Mouse (Mus musculus) left cerebral cortex, adult 11 months (tissue): ENCODE measurements around the gene Tmem59l.
A peak's percentile ranks its signal among the peaks of the same experiment; 100 is the strongest.

Source experiments
- DNase-seq: peaks from one replicate; pipeline ENCODE4 v3.0.0; 2022; ENCODE audit warnings: low spot score

The Tmem59l gene

DNA sequence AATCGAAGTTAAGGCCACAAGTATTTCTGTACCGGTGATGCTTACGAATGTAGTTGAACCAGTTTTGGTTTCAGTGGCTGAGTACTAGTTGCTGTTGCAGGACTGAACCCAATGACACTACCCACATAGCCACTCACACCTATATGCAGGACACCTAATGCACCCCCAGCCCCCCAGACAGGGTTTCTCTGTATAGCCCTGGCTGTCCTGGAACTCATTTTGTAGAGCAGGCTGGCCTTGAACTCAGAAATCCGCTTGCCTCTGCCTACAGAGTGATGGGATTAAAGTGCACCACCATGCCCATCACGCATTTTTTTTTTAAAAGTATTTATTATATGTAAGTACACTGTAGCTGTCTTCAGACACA lies 19.9 kb upstream of the Tmem59l start:
- no peak for DNase-seq

DNA sequence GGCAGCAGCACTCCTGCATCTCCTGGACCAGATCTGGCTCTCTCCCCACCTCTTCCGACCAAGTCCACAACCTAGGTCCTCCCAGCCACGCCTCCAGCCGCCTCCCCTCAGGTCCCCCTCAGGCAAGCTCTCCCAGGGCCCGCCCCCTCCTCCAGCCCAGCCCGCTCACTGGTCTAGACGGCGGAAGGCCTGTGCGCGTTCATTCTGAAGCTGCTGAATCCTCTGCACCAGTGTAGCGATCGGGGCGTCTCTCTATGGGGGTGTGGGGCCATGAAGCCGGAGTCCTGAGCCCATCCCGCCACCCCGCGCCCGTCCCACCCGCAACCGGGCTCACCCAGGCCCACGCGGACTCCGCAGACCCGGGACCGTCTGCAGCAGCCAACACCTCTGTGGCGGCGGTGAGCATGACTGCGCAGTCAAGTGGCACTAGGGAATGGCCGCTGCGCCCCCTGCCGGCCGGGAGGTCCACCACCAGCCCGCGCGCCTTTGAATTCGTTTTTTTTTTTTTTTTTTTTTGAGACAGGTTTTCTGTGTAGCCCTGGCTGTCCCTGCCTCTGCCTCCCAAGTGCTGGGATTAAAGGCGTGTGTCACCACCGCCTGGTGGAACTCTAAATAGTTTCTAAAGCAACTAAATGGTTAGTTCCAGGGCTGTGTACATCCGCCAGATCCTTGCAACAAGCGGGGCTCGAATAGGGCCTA lies 19.3 kb upstream of the Tmem59l start, which contains the start of gene Rex1bd:
Rex1bd (minus strand) TSS at position 425 of the 699 bp plus-strand sequence.
- peak; percentile 87 for DNase-seq

DNA sequence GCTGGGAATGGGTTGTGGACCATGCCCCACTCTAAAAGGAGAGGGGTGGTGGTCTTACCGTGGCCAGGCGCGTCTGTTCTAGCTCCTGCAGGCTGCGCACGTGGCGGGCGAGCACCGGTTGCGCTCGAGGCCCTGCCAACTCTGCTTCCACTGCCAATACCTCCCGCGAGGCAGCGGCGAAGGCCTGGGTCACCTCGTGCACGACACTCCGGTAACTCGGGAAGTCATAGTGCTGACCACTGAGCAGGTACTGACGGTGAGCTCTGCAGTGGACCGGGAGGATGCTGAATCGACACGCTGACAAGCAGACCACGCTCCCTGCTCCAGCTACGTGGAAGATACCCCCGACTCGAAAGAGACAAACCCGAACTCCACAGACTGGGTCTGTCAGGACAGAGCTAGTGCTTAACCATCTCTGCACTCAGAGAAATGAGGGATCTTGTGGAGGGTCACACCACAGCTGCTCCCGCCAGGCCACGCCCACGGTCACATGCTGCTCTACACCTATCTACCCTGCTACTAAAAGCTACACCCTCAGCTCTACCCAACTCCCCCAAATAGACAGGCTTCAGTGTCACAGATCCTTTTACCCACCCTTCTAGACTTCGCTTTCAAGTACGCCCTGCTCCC lies 18.7 kb upstream of the Tmem59l start:
- no peak for DNase-seq

DNA sequence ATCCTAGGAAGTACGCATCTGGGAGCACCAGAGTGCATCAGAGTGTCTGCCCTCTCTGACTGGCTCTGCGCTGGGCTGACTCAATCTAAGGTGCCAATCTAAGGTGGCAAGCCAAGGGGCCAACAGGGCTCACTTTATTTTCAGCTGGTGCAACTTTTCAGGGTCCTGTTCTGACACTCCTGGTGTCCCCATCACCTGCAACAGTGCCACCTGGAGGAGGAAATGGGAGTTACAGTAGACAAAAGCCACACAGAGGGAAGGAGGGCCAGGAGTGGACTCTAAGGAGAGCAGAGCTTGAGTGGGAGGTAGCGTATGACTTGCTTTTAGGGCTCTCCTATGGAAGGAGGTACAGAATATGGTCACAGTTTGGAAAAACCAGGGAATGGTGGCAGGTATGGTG lies 17.7 kb upstream of the Tmem59l start:
- no peak for DNase-seq

DNA sequence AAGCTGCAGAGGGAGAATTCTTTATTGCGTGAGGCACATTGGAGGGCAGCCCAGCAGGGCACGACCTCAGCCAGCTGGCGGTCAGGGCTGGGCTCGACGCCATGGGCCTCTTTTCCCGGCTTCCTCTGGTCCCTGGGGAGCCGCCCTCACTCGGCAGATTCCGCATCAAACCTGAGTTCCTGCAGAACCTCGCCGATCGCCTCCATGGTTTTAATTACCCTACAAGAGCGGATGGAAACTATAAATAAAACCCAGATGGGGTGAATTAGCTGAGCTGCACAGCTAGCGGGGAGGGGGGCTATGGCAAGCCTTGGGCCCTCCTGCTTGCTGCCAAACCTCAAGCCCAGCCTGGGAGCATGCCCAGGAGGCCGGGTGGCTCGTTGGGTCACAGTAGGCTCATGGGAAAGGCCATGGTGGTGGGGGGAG lies 17.1 kb upstream of the Tmem59l start:
- no peak for DNase-seq

DNA sequence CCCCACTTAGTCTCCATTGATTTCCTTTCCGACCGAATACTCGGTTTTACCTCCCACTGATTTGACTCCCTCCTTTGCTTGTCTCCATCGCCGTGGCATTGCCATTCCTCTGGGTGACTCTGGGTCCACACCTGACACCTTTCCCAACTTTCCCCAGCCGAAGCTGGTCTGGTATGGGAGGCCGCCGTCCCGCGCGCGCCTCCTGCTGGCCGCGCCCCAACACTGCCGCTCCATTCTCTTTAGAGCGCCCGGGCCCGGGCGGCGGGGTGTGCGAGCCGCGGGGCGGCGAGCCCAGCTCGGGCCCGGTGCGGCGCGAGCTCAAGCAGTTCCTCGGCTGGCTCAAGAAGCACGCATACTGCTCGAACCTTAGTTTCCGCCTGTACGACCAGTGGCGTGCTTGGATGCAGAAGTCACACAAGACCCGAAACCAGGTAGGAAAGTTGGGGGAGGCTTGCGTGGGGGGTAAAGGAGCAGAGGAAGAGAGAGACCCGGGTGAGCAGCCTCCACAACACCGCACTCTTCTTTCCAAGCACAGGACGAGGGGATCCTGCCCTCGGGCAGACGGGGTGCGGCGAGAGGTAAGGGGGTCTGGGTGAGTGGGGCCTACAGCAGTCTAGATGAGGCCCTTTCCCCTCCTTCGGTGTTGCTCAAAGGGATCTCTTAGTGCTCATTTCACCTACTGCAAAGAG lies 16.0 kb upstream of the Tmem59l start:
- no peak for DNase-seq

DNA sequence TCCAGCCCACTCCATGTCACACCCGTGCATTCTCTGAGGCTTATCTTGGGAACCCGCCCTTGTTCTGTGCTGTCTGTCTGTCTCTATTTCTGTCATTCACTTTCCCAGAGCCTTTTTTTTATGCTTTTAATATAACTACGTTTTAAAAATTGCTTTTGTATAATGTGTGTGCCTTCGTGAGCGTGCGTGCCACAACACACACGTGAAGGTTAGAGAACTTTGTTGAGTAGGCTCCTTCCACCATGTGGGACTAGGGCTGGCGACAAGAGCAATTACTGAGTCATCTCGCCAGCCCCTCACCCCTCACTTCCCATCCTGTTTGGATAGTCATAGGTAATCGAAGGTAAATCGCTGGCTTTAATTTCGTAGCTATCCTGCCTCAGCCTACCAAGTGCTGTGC lies 15.4 kb upstream of the Tmem59l start:
- no peak for DNase-seq

DNA sequence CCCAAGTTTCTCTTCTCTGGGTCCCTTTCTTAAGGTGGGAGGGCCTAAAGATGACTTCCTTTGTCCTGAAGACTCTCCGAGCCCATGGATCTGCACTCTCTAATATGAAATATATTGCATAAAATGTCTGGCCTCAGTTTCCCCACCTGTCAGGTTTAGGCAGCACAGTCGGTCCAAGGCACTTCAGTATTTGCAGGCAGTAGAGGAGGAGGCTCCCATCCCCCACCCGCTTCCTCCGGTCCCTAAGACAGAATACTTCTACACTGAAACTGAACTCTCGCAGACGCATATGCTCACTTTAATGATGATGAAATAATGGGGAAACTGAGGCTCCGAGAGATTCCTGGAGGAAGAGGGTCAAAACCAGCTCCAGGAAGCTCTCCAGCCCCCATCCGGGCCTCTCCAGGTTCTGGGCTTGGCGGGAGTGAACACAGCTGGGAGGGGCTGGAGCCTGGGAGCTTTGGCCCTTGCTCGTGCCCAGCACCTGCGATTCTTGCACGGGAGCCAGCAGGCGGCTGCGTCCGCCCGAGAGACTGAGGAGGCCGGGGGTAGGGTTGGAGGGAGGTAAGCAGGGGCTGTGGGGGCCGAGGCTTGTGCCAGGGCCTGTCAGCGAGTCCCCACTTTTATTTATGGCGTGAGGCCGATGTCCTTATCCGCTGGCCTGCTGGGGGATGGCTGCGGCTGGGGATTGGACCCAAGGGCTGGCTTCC lies 14.8 kb upstream of the Tmem59l start:
- DNase-seq, result no peak

DNA sequence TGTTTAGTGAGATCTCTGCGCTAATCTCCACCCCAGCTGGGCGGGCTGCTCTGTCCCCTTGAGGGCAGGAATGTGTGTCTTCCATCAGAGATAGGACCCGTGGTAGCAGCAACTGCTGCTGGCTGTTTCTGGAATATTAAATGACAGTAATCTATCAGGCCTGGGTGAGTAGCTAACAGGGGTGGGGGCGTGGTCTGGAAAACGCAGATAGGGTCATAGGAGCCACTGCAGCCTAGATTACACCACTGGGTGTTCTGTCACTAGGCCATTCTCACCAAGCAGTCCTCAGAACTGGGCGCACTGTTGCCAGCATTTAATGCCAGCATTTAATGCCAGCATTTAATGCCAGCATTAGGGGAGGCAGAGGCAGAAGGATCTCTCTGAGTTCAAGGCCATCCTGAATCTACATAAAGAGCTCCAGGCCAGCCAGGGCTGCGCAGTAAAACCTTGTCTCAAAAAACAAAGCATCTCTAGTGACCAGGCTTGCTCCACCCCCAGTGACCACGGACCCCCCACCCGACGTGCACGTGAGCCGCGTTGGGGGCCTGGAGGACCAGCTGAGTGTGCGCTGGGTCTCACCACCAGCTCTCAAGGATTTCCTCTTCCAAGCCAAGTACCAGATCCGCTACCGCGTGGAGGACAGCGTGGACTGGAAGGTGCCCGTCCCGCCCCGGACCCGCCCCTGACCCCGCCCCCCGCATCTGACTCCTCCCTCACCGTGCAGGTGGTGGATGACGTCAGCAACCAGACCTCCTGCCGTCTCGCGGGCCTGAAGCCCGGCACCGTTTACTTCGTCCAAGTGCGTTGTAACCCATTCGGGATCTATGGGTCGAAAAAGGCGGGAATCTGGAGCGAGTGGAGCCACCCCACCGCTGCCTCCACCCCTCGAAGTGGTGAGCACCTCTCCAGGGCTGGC lies 13.5 kb upstream of the Tmem59l start:
- DNase-seq, result no peak

DNA sequence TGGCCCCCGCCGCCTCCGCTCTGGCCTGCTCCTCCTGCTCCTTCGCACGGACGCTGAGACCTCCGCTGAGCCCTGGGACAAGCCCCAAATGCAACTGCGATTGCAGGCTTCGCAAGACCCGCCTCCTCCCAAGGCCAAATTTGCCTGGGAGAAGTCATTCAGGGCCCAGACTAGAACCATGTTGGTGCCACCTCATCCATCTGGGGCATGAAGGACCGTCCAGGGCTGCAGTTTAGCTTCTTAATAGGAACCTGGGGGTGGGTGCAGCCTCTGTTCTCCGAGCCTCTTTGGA lies 8.6 kb upstream of the Tmem59l start:
- DNase-seq, result no peak

DNA sequence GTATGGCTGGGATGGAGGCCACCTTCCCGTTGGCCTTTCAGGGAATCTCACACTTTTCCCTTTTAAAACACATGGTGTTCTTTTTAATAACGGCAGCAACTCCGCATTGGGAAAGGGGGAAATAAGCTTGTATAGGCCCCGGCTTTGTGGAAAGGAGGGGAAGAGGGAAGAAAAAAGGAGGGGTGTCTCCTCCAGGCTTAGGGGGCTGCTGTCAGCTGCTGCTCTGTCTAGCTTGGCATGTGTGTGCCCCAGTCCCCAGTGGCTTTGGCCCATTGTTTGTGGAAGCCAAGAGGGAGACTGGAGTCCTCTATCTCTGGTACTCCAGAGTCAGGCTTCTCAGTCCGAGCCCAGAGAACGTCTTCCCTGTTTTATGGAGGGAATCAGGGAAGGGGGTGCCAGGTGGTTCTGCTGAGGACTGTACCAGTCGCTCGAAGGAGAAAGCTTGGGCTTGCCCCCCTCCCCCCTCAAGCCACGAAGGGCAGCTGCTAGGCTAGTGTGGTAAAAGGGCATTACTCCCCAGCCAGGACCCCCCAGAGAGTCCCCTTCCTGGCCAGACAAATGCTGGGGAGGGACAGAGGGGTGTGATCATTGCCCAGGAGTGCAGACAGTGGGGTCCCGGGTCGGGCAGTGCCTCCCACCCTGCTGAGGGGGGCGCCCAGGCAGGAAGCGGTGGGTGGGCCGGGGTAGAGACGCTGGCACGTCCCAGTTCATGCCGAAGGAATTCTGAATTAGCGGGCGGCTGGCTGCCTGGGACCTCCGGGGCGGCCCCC lies 8.0 kb upstream of the Tmem59l start:
- no peak for DNase-seq

DNA sequence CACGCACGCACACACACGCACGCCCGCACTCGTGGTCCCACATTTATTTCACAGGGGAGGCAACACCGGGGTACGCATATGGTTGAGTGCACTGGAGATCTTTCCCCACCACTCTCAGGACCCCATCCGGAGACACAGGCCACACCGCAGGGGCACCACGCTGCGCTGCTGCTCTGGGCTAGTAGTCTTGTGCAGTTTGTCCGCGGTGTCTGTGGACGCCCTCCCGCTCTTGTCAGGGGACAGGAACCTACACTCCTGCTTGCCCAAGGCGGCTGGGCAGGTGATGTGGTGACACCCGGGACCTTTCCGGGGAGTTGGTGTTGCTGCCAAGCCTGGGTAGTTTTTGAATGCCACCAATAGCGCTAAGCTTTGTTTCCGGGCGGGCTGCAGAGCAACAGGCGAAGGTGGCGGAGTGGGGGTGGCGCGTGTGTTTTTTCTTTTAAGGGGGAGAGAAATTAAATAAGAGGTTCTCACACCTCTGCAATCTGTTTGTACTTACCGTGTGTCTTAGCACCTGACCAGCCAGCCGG lies 7.3 kb upstream of the Tmem59l start:
- DNase-seq, result no peak

DNA sequence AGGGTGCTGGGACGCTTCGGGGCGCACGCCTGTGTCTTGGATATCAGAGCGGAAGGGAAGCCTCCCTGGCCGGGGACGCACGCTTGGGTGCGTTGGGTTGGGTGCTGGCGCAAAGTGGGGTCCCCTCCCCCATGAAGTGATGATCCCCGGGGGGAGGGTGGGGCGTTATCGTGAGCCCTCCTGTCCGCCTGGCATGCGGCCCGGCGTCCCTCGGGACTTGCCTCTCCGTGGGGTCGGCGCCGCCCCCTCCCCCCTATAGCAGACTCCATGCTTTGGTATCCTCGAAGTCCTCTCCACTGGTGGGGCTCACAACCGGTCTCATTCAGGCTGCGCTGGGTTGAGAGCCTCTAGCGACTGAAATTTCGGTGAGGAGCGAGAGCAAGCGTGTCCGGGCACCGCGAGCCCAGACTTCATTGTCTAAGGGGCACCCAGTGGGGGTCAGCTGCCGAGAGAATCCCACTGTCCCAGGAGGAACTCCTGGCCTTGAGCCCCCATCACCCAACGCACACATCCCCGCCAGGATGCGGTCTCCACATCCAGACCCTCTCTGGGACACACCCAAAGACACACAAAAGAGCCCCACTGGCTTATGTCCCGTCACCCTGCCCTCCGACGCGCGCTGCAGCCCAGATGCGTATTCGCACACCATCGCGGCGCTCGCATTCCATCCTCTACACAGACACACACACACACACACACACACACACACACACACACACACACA lies 6.7 kb upstream of the Tmem59l start:
- DNase-seq, result no peak

DNA sequence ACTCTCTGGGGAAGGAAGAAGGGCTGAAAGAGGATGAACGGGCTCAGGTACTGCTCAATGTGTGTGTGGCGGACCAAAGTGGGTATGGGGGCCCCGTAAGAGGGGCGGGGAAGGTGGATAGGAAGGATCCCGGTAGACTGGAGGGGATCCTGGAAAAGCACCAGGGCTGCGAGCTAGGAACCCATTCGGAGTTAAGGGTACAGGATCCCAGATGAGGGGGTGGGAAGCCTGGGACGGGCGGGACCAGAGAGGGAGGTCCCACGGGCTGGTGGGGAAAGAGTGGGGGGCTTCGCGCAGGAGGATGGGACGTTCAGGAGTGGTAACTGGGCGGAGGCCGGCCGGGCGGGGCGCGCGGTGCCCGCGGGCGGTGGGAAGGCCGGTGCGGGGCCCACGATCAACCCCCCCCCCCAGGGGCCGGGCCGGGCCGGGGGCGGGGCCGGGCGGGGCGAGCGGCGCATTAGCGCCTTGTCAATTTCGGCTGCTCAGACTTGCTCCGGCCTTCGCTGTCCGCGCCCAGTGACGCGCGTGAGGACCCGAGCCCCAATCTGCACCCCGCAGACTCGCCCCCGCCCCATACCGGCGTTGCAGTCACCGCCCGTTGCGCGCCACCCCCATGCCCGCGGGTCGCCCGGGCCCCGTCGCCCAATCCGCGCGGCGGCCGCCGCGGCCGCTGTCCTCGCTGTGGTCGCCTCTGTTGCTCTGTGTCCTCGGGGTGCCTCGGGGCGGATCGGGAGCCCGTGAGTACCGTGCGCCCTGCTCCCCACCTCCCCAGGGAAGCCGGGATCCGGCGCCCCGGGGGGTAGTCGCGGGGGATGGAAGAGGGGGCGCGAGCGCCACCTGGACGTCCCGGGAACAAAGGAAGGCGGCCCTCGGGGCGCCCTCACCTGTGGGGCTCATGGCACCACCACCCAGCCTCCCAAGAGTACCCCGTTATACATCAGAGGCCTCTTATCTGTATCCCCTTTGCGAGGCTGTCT lies 5.8 kb upstream of the Tmem59l start, which contains the start of gene Crlf1:
Crlf1 (plus strand) TSS at position 495 of the 977 bp plus-strand sequence.
- DNase-seq, result no peak

DNA sequence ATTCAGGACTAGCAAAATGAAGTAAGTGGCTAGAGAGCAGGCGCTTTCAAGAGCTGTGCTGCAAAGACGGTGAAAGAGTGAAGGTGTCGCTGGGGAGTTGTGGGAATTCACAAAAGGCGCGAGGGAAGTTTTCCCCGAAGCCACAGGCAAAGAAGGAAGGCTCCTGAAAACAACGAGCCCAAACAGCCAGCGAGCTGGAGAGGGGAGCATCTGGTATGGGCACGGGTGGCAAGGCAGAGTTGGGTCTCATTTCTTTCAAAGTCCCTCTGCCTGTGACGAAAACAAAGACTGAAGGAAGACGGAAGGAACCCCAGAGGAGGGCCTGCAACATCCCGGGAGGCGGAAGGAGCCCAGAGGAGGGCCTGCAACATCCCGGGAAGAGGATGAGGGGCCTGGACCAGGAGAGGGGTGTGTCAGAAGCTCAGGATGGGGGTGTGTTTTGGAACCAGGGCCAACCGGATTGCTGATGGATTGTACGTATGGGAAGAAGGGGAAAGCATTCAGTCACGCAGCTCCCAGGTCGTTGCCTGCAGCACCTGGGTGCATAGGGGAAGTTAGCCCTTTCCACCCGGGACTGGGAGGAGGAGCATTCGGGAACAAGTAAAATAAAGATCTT lies 3.8 kb upstream of the Tmem59l start:
- DNase-seq, result no peak

DNA sequence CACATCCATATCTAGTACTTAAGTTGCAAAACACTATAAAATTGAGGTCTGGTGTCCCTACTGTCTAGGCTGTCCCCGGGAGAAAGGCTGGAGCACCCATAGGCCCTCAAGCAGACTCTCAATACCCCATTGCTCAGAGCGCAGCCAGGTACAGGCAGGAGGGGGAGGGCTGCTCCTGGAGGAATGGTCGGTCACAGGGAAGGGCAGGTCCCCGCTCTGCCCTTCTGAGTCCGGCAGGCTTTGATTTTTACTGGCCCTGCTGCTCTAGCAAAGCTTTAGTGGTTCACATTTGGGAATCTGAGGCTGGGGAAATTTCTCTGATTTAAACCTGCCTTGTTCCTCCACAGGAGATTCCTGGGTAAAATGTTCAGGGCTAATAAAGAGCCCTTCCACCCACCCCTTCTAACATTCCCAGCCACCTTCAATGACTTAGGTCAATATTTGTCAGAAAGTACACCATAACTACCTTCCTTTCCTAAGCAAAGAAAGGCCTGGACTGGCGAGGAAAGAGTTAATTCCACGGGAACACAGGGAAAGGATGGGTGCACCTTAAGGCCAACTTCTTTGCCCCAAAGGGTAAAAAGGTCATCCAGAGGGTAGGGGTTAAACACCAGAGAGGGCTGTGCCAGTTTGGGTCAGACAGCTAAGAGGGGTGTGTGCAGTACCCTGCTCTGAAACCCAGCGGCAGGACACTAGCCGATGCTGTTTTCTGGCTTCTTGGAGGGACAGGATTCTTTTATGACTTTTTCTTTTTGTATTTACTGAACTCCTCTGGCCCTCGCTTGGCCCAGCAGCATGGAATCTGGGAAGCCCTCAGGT lies 3.1 kb upstream of the Tmem59l start:
- no peak for DNase-seq

DNA sequence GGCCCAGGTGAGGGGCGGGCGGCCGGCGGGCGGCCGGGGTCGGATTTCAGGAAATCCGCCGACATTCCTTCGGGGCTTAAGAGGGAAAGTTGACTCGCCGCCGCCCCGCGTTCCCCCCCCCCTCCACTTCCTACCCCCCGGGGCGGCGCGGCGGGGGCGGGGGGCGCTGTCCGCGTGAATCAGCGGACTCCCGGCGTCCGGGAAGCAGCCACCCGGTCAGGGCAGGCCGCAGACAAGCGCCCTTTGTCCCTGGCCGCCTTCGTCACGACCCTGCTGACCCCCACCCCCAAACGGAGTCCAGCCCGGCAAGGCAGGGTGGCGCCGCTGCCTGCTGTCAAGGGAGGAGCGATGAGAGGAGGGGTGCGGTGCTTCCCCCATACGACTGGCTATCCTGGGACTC lies 2.4 kb upstream of the Tmem59l start:
- no peak for DNase-seq
